Mouse (Mus musculus): Measurements from ENCODE around the gene Olfr455. TPM values are rescaled to one million over a fixed set of nuclear protein-coding genes. Genes with fewer than 3 reads are reported as not detected.

Olfr455 gene
- polyA plus RNA-seq (2015; fragmentation: Nextera tagmentation; extraction: Ambion mirVana), result not detected in 2 replicates

GRCm38 (mm10) chr6:42547461-42547860, at the start of gene Olfr455:
Olfr455 (minus strand) TSS chr6:42547587.
- Histone ChIP-seq H3K4me3 (replicated peaks) (no peak within 1 kb of the TSS), H3K4me2 (no peak within 1 kb of the TSS), H3K27ac (replicated peaks) (no peak within 1 kb of the TSS), H3K9me3 (replicated peaks) (no peaks in the 10 kb centered on the region), H3K36me3 (no peaks in the 10 kb centered on the region), H3K9ac (replicated peaks) (no peak within 1 kb of the TSS), H3K27me3 (replicated peaks) (no peaks in the 10 kb centered on the region), H3K4me1 (no peaks in the 10 kb centered on the region)
- no peak for ATAC-seq (ENCODE audit: low FRiP score)
- WGBS, result 87% methylated on average over 4 of the region's 4 CpGs

GRCm38 (mm10) chr6:42593138-42593882, 45.9 kb upstream of the Olfr455 start:
- no peaks in the 10 kb centered on the region for H3K27me3 ChIP-seq (replicated peaks)
- H3K36me3 ChIP-seq, result no peaks in the 10 kb centered on the region
- H3K9me3 ChIP-seq (replicated peaks), result no peaks in the 10 kb centered on the region
- 75% methylated on average over 17 of the region's 17 CpGs for WGBS
- H3K4me3 ChIP-seq (replicated peaks), result no peak overlapping the region
- H3K9ac ChIP-seq (replicated peaks), result no peak overlapping the region
- no peak overlapping the region for H3K4me2 ChIP-seq
- ATAC-seq (ENCODE audit: low FRiP score), result no peak
- H3K4me1 ChIP-seq, result no peaks in the 10 kb centered on the region
- no peak overlapping the region for H3K27ac ChIP-seq (replicated peaks)

- H3K4me3 ChIP-seq (replicated peaks), result no peak overlapping the region
- H3K27me3 ChIP-seq (replicated peaks), result no peaks in the 10 kb centered on the region
- ATAC-seq (ENCODE audit: low FRiP score), result no peak
- no peak overlapping the region for H3K9ac ChIP-seq (replicated peaks)
- no peak overlapping the region for H3K27ac ChIP-seq (replicated peaks)
- no peaks in the 10 kb centered on the region for H3K9me3 ChIP-seq (replicated peaks)
- H3K4me1 ChIP-seq, result 0 out of 2 replicates have a peak, but pooled peaks cover 4% of the 10 kb centered on the region
- WGBS, result 88% methylated on average over 5 of the region's 5 CpGs
- H3K4me2 ChIP-seq, result no peak overlapping the region
- no peaks in the 10 kb centered on the region for H3K36me3 ChIP-seq
Observed at GRCm38 (mm10) chr6:42586569-42586968, 39.2 kb upstream of the Olfr455 start.

- Histone ChIP-seq H3K4me1 (0 out of 2 replicates have a peak, but pooled peaks cover 4% of the 10 kb centered on the region), H3K9me3 (replicated peaks) (no peaks in the 10 kb centered on the region), H3K36me3 (no peaks in the 10 kb centered on the region), H3K9ac (replicated peaks) (no peak overlapping the region), H3K27me3 (replicated peaks) (no peaks in the 10 kb centered on the region), H3K4me3 (replicated peaks) (no peak overlapping the region), H3K27ac (replicated peaks) (no peak overlapping the region), H3K4me2 (peak overlapping the region; percentile 26; the same call in 1 of the 2 replicates)
- no peak for ATAC-seq (ENCODE audit: low FRiP score)
- 2% methylated on average over 7 of the region's 7 CpGs for WGBS
Observed at GRCm38 (mm10) chr6:42583488-42583872, 36.1 kb upstream of the Olfr455 start.

GRCm38 (mm10) chr6:42582741-42583487, 35.5 kb upstream of the Olfr455 start:
- WGBS, result 71% methylated on average over 9 of the region's 9 CpGs

GRCm38 (mm10) chr6:42578678-42579077, 31.3 kb upstream of the Olfr455 start:
- 86% methylated on average over 4 of the region's 4 CpGs for WGBS
- no peak overlapping the region for H3K4me3 ChIP-seq (replicated peaks)
- H3K27ac ChIP-seq (replicated peaks), result no peak overlapping the region
- no peaks in the 10 kb centered on the region for H3K9me3 ChIP-seq (replicated peaks)
- no peak overlapping the region for H3K9ac ChIP-seq (replicated peaks)
- no peak overlapping the region for H3K4me2 ChIP-seq
- 0 out of 2 replicates have a peak, but pooled peaks cover 4% of the 10 kb centered on the region for H3K4me1 ChIP-seq
- ATAC-seq (ENCODE audit: low FRiP score), result no peak
- H3K27me3 ChIP-seq (replicated peaks), result no peaks in the 10 kb centered on the region
- no peaks in the 10 kb centered on the region for H3K36me3 ChIP-seq

More at GRCm38 (mm10) chr6:42582741-42583487, 35.5 kb upstream of the Olfr455 start:
- H3K4me1 ChIP-seq, result 0 out of 2 replicates have a peak, but pooled peaks cover 4% of the 10 kb centered on the region
- H3K9me3 ChIP-seq (replicated peaks), result no peaks in the 10 kb centered on the region
- no peak overlapping the region for H3K27ac ChIP-seq (replicated peaks)
- no peaks in the 10 kb centered on the region for H3K27me3 ChIP-seq (replicated peaks)
- H3K4me3 ChIP-seq (replicated peaks), result no peak overlapping the region
- H3K36me3 ChIP-seq, result no peaks in the 10 kb centered on the region
- H3K4me2 ChIP-seq, result peak overlapping the region; percentile 26; the same call in 1 of the 2 replicates
- no peak for ATAC-seq (ENCODE audit: low FRiP score)
- H3K9ac ChIP-seq (replicated peaks), result no peak overlapping the region

GRCm38 (mm10) chr6:42577433-42577832, 30.0 kb upstream of the Olfr455 start:
- no peak overlapping the region for H3K4me3 ChIP-seq (replicated peaks)
- no peak overlapping the region for H3K27ac ChIP-seq (replicated peaks)
- ATAC-seq (ENCODE audit: low FRiP score), result no peak
- 96% methylated on average over 2 of the region's 2 CpGs for WGBS
- no peaks in the 10 kb centered on the region for H3K27me3 ChIP-seq (replicated peaks)
- no peaks in the 10 kb centered on the region for H3K4me1 ChIP-seq
- H3K4me2 ChIP-seq, result no peak overlapping the region
- H3K36me3 ChIP-seq, result no peaks in the 10 kb centered on the region
- no peak overlapping the region for H3K9ac ChIP-seq (replicated peaks)
- no peaks in the 10 kb centered on the region for H3K9me3 ChIP-seq (replicated peaks)

- 83% methylated on average over 2 of the region's 2 CpGs for WGBS
- H3K27ac ChIP-seq (replicated peaks), result no peak overlapping the region
- ATAC-seq (ENCODE audit: low FRiP score), result no peak
Observed at GRCm38 (mm10) chr6:42568205-42568604, 20.8 kb upstream of the Olfr455 start.

GRCm38 (mm10) chr6:42566076-42566598, 18.8 kb upstream of the Olfr455 start:
- Histone ChIP-seq H3K27ac (replicated peaks) (no peak overlapping the region), H3K9ac (replicated peaks) (no peak overlapping the region), H3K9me3 (replicated peaks) (no peaks in the 10 kb centered on the region), H3K4me3 (replicated peaks) (no peak overlapping the region), H3K27me3 (replicated peaks) (no peaks in the 10 kb centered on the region), H3K4me1 (no peaks in the 10 kb centered on the region), H3K4me2 (no peak overlapping the region), H3K36me3 (no peaks in the 10 kb centered on the region)
- 91% methylated on average over 2 of the region's 2 CpGs for WGBS
- ATAC-seq (ENCODE audit: low FRiP score), result no peak

More at GRCm38 (mm10) chr6:42568205-42568604, 20.8 kb upstream of the Olfr455 start:
- H3K9me3 ChIP-seq (replicated peaks), result no peaks in the 10 kb centered on the region
- no peaks in the 10 kb centered on the region for H3K4me1 ChIP-seq
- no peak overlapping the region for H3K9ac ChIP-seq (replicated peaks)
- H3K27me3 ChIP-seq (replicated peaks), result no peaks in the 10 kb centered on the region
- H3K36me3 ChIP-seq, result no peaks in the 10 kb centered on the region
- H3K4me2 ChIP-seq, result no peak overlapping the region
- H3K4me3 ChIP-seq (replicated peaks), result no peak overlapping the region

- no peaks in the 10 kb centered on the region for H3K36me3 ChIP-seq
- H3K4me1 ChIP-seq, result no peaks in the 10 kb centered on the region
- H3K27me3 ChIP-seq (replicated peaks), result no peaks in the 10 kb centered on the region
- H3K4me2 ChIP-seq, result no peak overlapping the region
- H3K9ac ChIP-seq (replicated peaks), result no peak overlapping the region
- no peak for ATAC-seq (ENCODE audit: low FRiP score)
- WGBS, result 71% methylated on average over 2 of the region's 2 CpGs
- H3K9me3 ChIP-seq (replicated peaks), result no peaks in the 10 kb centered on the region
- no peak overlapping the region for H3K4me3 ChIP-seq (replicated peaks)
- no peak overlapping the region for H3K27ac ChIP-seq (replicated peaks)
Observed at GRCm38 (mm10) chr6:42562280-42562679, 14.9 kb upstream of the Olfr455 start.

- WGBS, result 62% methylated on average over 5 of the region's 5 CpGs
- no peak overlapping the region for H3K4me3 ChIP-seq (replicated peaks)
- ATAC-seq (ENCODE audit: low FRiP score), result 0 out of 2 replicates have a peak, but pooled peaks have one; percentile 35
Observed at GRCm38 (mm10) chr6:42560885-42561284, 13.5 kb upstream of the Olfr455 start.

More at GRCm38 (mm10) chr6:42560885-42561284, 13.5 kb upstream of the Olfr455 start:
- H3K36me3 ChIP-seq, result no peaks in the 10 kb centered on the region
- no peak overlapping the region for H3K9ac ChIP-seq (replicated peaks)
- H3K27me3 ChIP-seq (replicated peaks), result no peaks in the 10 kb centered on the region
- H3K4me1 ChIP-seq, result no peaks in the 10 kb centered on the region
- H3K27ac ChIP-seq (replicated peaks), result no peak overlapping the region
- no peak overlapping the region for H3K4me2 ChIP-seq
- no peaks in the 10 kb centered on the region for H3K9me3 ChIP-seq (replicated peaks)

Measured in neural tube, embryonic 15.5 days (tissue).